Mouse (Mus musculus): Measurements from ENCODE around the gene Tnnt2. TPM values are rescaled to one million over a fixed set of nuclear protein-coding genes. Genes with fewer than 3 reads are reported as not detected.

Gene Tnnt2
- 1.3 and 2.6 TPM in 2 replicates for total RNA-seq (2021)
- long read RNA-seq, experiment 1, partial matches to known transcripts = 1 of 1 reads
- long read RNA-seq, experiment 1, other reads (novel, unspliced or antisense) = 0 of 1 reads
- long read RNA-seq, experiment 2, partial matches to known transcripts = 2 of 2 reads
- long read RNA-seq, experiment 2, other reads (novel, unspliced or antisense) = 0 of 2 reads

- no peak for DNase-seq
These were observed at the start of gene Tnnt2 for GRCm38 (mm10) chr1:135835716-135836483. TSS of gene Tnnt2 (plus strand) at chr1:135836354.

- DNase-seq = peak; percentile 90
These were observed 48.4 kb upstream of the Tnnt2 start for GRCm38 (mm10) chr1:135787799-135788198.

- DNase-seq = peak; percentile 47
These were observed 47.4 kb upstream of the Tnnt2 start for GRCm38 (mm10) chr1:135788708-135789107.

- peak; percentile 89 for DNase-seq
These were observed 46.3 kb upstream of the Tnnt2 start for GRCm38 (mm10) chr1:135789815-135790214.

GRCm38 (mm10) chr1:135792143-135792939, 43.8 kb upstream of the Tnnt2 start:
- no peak for DNase-seq

GRCm38 (mm10) chr1:135793370-135794215, 42.6 kb upstream of the Tnnt2 start:
- DNase-seq = peak; percentile 27

- DNase-seq = no peak
These were observed 41.7 kb upstream of the Tnnt2 start for GRCm38 (mm10) chr1:135794216-135795134.

- DNase-seq = no peak
These were observed 37.7 kb upstream of the Tnnt2 start for GRCm38 (mm10) chr1:135798492-135798891.

GRCm38 (mm10) chr1:135799109-135799627, 37.0 kb upstream of the Tnnt2 start:
- DNase-seq = no peak

GRCm38 (mm10) chr1:135800192-135800950, 35.8 kb upstream of the Tnnt2 start:
- no peak for DNase-seq

- DNase-seq = no peak
These were observed 28.6 kb upstream of the Tnnt2 start for GRCm38 (mm10) chr1:135807546-135807945.

GRCm38 (mm10) chr1:135810180-135810579, 26.0 kb upstream of the Tnnt2 start:
- no peak for DNase-seq

- peak; percentile 88 for DNase-seq
These were observed 25.0 kb upstream of the Tnnt2 start for GRCm38 (mm10) chr1:135811016-135811646.

GRCm38 (mm10) chr1:135812205-135812604, 23.9 kb upstream of the Tnnt2 start:
- no peak for DNase-seq

GRCm38 (mm10) chr1:135812618-135813017, 23.5 kb upstream of the Tnnt2 start:
- DNase-seq = no peak

GRCm38 (mm10) chr1:135813071-135813470, 23.1 kb upstream of the Tnnt2 start:
- no peak for DNase-seq

GRCm38 (mm10) chr1:135813687-135814395, 22.3 kb upstream of the Tnnt2 start:
- no peak for DNase-seq

GRCm38 (mm10) chr1:135814531-135814930, 21.6 kb upstream of the Tnnt2 start:
- no peak for DNase-seq

GRCm38 (mm10) chr1:135817595-135817994, 18.6 kb upstream of the Tnnt2 start:
- no peak for DNase-seq
